Mouse (Mus musculus): ENCODE measurements around the gene Foxp1. TPM values are rescaled to one million over a fixed set of nuclear protein-coding genes. Genes with fewer than 3 reads are reported as not detected.

Foxp1 gene
- polyA plus RNA-seq, 1 experiment = 93.7 TPM

DNA sequence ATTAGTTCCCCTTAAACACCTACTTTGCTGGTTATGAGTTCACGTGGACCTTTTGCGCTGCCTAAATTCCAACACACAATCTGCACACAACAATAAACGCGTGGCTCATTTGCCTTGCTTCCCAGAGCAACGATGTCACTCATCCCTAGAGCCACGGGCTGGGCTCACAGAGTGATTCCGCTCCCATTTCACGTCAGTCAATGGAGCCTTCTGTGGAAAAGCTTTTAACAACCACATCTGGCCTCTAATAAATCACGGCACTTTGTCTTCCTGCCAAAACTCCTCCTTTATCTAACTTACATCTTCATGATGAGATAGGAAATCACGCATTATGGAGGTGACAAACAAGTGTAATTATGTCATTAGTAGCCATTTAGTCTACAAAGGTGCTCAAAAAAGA, 174.7 kb downstream of the Foxp1 start:
- 86% methylated on average over 10 of the region's 10 CpGs for whole genome bisulfite sequencing
- Histone ChIP-seq H3K4me1 (ENCODE audit: control insufficient read depth, insufficient read depth, low read length) (no peaks in the 10 kb centered on the region), H3K4me3 (replicated peaks; ENCODE audit: control insufficient read depth, low read depth, low read length) (no peak overlapping the region), H3K27ac (ENCODE audit: control insufficient read depth, insufficient read depth, low read depth, low read length, poor library complexity) (no peak overlapping the region)
- no peak for TF ChIP-seq POLR2A (IDR thresholded peaks at IDR 0.05; ENCODE audit: borderline replicate concordance, control insufficient read depth, low read depth, low read length)

DNA sequence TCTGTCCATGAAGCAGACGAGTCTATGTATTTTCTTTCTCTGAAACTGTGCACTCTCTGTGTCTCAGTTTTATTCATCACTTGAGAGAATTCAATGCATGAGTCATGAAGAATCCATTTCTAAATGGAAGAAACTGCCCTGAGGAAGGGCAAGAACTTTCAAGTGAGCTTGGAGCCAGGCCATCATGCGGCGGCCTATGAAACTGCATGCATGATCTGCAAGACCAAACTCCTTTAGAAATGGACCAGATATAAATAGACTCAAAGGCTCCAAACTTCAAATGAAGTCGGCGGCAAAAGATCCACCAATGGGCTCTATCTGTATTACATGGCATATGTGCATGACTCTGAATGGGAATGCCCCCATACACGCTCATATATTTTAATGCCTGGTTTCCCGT, 177.6 kb downstream of the Foxp1 start:
- no peaks in the 10 kb centered on the region for H3K4me1 ChIP-seq (ENCODE audit: control insufficient read depth, insufficient read depth, low read length)
- H3K4me3 ChIP-seq (replicated peaks; ENCODE audit: control insufficient read depth, low read depth, low read length) = no peak overlapping the region
- TF ChIP-seq POLR2A (IDR thresholded peaks at IDR 0.05; ENCODE audit: borderline replicate concordance, control insufficient read depth, low read depth, low read length) = no peak
- TF ChIP-seq CTCF (IDR thresholded peaks at IDR 0.05; ENCODE audit: control insufficient read depth, insufficient read depth, low read length) = no peak
- H3K27ac ChIP-seq (ENCODE audit: control insufficient read depth, insufficient read depth, low read depth, low read length, poor library complexity) = no peak overlapping the region
- WGBS = 87% methylated on average over 7 of the region's 7 CpGs

DNA sequence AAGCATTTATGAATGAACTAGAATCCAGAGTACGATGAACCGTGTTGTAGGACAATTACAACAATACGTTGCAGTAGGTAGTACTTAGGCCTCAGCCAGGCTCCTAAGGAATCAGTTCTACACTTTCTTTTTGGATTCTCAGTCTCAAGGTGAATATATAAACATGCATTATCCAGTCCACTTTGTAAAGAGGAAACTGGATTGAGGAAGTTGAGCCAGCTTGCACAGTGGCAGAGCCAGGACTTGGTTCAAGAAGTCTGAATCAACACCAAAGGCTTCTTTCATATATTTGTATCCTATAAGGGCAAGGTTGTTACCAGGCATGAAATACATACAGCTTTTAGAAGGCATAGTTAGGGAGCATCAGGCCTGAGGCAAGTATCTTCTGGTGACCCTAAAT, 178.2 kb downstream of the Foxp1 start:
- TF ChIP-seq CTCF (IDR thresholded peaks at IDR 0.05; ENCODE audit: control insufficient read depth, insufficient read depth, low read length) (no peak), POLR2A (IDR thresholded peaks at IDR 0.05; ENCODE audit: borderline replicate concordance, control insufficient read depth, low read depth, low read length) (no peak)
- Histone ChIP-seq H3K27ac (ENCODE audit: control insufficient read depth, insufficient read depth, low read depth, low read length, poor library complexity) (no peak overlapping the region), H3K4me1 (ENCODE audit: control insufficient read depth, insufficient read depth, low read length) (no peaks in the 10 kb centered on the region; the same call in 1 of the 2 replicates), H3K4me3 (replicated peaks; ENCODE audit: control insufficient read depth, low read depth, low read length) (no peak overlapping the region)
- 79% methylated on average over 3 of the region's 3 CpGs for WGBS

- no peak overlapping the region for H3K4me3 ChIP-seq (replicated peaks; ENCODE audit: control insufficient read depth, low read depth, low read length)
- 64% methylated on average over 3 of the region's 3 CpGs for WGBS
- H3K27ac ChIP-seq (ENCODE audit: control insufficient read depth, insufficient read depth, low read depth, low read length, poor library complexity) = no peak overlapping the region
- no peaks in the 10 kb centered on the region; the same call in 1 of the 2 replicates for H3K4me1 ChIP-seq (ENCODE audit: control insufficient read depth, insufficient read depth, low read length)
- TF ChIP-seq POLR2A (IDR thresholded peaks at IDR 0.05; ENCODE audit: borderline replicate concordance, control insufficient read depth, low read depth, low read length) (no peak), CTCF (IDR thresholded peaks at IDR 0.05; ENCODE audit: control insufficient read depth, insufficient read depth, low read length) (no peak)
These were observed 178.7 kb downstream of the Foxp1 start for GRCm38 (mm10) chr6:99343815-99344214.

GRCm38 (mm10) chr6:99342416-99342815, 180.1 kb downstream of the Foxp1 start:
- WGBS = 58% methylated on average over 3 of the region's 3 CpGs
- Histone ChIP-seq H3K4me3 (replicated peaks; ENCODE audit: control insufficient read depth, low read depth, low read length) (no peak overlapping the region), H3K4me1 (ENCODE audit: control insufficient read depth, insufficient read depth, low read length) (no peaks in the 10 kb centered on the region; the same call in 1 of the 2 replicates), H3K27ac (ENCODE audit: control insufficient read depth, insufficient read depth, low read depth, low read length, poor library complexity) (no peak overlapping the region)
- TF ChIP-seq CTCF (IDR thresholded peaks at IDR 0.05; ENCODE audit: control insufficient read depth, insufficient read depth, low read length) (no peak), POLR2A (IDR thresholded peaks at IDR 0.05; ENCODE audit: borderline replicate concordance, control insufficient read depth, low read depth, low read length) (no peak)

DNA sequence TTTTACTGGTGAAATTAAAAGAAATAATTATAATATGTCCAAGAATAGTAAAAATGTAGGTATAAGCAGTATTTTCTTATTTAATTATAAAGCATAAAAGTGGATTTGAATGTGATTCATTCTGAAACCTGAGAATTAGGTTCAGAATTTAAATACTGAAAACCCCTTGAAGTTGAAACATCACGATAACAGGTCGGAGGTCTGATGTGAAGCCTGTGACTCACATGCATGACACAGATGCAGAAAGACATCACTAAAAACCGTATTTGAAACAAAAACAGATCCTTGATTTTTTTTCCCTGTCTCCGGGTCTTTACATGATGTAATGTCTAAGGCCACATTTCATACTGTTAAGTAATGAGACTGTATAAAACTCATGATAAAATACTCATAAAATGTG, 181.6 kb downstream of the Foxp1 start:
- H3K27ac ChIP-seq (ENCODE audit: control insufficient read depth, insufficient read depth, low read depth, low read length, poor library complexity) = no peak overlapping the region
- H3K4me1 ChIP-seq (ENCODE audit: control insufficient read depth, insufficient read depth, low read length) = no peaks in the 10 kb centered on the region; the same call in 1 of the 2 replicates
- no peak overlapping the region for H3K4me3 ChIP-seq (replicated peaks; ENCODE audit: control insufficient read depth, low read depth, low read length)
- TF ChIP-seq CTCF (IDR thresholded peaks at IDR 0.05; ENCODE audit: control insufficient read depth, insufficient read depth, low read length) = no peak
- no peak for TF ChIP-seq POLR2A (IDR thresholded peaks at IDR 0.05; ENCODE audit: borderline replicate concordance, control insufficient read depth, low read depth, low read length)
- 88% methylated on average over 4 of the region's 4 CpGs for WGBS

DNA sequence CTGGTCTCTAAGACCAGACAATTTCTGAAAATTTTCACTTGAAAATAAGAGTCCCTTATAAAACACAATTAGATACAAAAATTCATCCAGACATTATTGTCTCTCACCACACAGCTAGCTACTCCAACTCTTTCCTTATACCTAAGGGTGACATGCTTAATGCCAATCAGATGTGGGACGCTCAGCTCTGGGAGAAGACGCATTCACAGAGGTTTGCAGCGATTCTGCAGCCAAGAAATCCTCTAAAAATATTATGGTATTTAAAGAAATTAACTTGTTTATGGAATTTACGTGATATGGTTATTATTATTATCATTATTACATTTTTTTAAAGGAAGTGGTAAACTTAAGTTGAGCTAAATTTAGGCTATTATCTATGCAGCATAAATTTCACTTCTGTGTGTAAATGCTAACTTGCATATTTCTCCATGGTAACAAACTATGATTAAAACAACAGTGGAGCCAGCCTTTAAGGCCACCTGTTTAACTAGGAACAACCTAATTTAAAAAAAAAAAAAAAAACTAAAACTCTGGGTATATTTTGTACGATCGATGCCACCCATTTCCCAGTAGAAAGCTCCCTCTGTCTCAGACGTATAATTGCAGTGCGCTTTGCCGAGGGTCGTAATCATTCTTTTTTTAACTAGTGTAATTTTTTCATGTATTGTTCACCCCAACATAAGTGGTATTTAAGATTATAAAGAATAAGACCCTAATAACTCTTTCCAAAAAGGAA, 182.4 kb downstream of the Foxp1 start:
- Histone ChIP-seq H3K4me1 (ENCODE audit: control insufficient read depth, insufficient read depth, low read length) (no peaks in the 10 kb centered on the region; the same call in 1 of the 2 replicates), H3K4me3 (replicated peaks; ENCODE audit: control insufficient read depth, low read depth, low read length) (no peak overlapping the region), H3K27ac (ENCODE audit: control insufficient read depth, insufficient read depth, low read depth, low read length, poor library complexity) (peak overlapping the region; percentile 17; the same call in 1 of the 2 replicates)
- no peak for TF ChIP-seq CTCF (IDR thresholded peaks at IDR 0.05; ENCODE audit: control insufficient read depth, insufficient read depth, low read length)
- TF ChIP-seq POLR2A (IDR thresholded peaks at IDR 0.05; ENCODE audit: borderline replicate concordance, control insufficient read depth, low read depth, low read length) = no peak
- 65% methylated on average over 10 of the region's 10 CpGs for WGBS

DNA sequence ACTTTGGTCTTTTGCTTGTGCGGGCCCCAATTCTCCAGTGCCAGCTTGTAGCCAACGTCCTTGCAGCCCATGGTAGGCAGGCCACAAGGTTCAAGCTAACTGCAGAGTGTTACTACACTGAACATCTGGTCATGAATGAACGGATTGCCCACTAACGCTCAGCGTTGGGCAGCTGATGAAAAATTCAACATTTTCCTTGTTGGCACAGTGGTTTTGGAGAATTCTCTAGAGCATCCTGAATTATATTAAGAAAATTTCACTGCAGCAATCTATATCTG, 183.2 kb downstream of the Foxp1 start:
- no peak for TF ChIP-seq POLR2A (IDR thresholded peaks at IDR 0.05; ENCODE audit: borderline replicate concordance, control insufficient read depth, low read depth, low read length)
- TF ChIP-seq CTCF (IDR thresholded peaks at IDR 0.05; ENCODE audit: control insufficient read depth, insufficient read depth, low read length) = no peak
- no peaks in the 10 kb centered on the region; the same call in 1 of the 2 replicates for H3K4me1 ChIP-seq (ENCODE audit: control insufficient read depth, insufficient read depth, low read length)
- WGBS = 10% methylated on average over 5 of the region's 5 CpGs
- peak overlapping the region; percentile 77 for H3K27ac ChIP-seq (ENCODE audit: control insufficient read depth, insufficient read depth, low read depth, low read length, poor library complexity)
- peak overlapping the region; percentile 29 for H3K4me3 ChIP-seq (replicated peaks; ENCODE audit: control insufficient read depth, low read depth, low read length)

Measured in bone marrow, adult 2 months (tissue).